Mouse (Mus musculus): ENCODE results near the gene Cars2. TPM values are rescaled to one million over a fixed set of nuclear protein-coding genes. Genes with fewer than 3 reads are reported as not detected.
A peak's percentile ranks its signal among the peaks of the same experiment; 100 is the strongest.
"Not testable (repeated sequence)": the region's sequence is repeated elsewhere in the genome, so short reads cannot be mapped to it uniquely, and the experiment has no call there.

Cars2 gene
- 38.5 and 42.4 TPM in 2 replicates for polyA plus RNA-seq (2012; rRNA removed)

DNA sequence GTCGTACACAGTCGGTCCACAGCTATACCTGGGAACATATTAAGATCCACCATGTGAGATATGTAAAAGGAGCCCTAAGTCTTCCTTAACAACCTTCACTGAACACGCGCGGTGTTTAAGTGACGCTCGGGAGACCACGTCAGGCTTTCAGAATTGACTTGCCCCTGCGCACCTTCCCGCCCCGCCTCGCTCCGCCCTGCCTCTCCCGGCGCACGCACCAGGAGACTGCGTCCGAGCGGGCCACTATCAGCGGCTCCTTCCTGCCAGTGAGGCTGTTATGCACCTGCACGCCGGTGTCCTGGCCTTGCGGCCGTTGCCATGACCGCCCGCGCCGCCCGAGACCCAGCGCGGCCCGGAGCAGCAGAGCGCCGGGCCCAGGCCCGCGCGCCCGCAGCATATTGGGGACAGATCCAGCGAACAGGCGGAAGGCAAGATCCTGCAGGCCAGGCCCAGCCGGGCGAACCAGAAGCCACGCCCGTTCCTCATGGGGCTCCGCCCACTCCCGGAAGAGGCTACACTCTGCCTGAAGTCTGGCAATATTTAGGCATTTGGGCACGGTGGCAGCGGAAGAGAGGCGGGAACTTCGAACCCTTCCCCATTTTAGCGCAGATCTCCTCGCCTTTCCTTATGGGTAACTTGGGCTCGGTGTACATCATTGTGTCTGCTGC, at the start of gene Cars2:
TSS of gene Cars2 (minus strand) at position 503 of the 668 bp plus-strand sequence.
- peak; percentile 89 for DNase-seq (ENCODE audit: low spot score)

DNA sequence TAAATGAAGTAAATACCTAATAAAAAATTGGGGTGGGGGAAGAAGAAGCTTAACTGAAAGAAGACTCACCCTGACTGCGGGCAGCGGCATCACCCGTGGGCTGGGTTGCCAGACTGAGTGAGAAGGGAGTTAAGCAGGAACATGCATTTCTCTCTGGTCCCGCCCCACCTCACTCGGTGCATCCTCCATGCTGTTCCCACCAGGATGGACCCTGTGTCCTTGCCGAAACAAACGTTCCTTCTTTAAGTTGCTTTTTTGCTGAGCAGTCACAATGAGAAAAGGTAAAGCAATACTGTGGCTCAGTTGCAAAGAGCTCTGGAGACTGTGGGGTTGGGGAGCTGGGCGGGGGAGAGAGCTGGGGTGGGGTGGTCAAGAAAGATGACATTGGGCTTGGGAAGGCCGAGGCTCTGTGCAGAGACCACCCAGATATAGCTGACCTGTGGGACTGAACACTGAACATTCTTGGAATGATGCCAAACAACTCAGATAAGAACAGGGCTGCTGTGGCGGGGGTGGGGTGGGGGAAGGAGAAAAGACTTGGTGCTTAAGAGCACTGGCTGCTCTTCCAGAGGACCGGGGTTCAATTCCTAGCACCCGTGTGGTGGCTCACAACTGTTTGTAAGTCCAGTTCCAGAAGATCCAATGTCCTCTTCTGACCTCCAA, 42.8 kb upstream of the Cars2 start:
- DNase-seq (ENCODE audit: low spot score): no peak

DNA sequence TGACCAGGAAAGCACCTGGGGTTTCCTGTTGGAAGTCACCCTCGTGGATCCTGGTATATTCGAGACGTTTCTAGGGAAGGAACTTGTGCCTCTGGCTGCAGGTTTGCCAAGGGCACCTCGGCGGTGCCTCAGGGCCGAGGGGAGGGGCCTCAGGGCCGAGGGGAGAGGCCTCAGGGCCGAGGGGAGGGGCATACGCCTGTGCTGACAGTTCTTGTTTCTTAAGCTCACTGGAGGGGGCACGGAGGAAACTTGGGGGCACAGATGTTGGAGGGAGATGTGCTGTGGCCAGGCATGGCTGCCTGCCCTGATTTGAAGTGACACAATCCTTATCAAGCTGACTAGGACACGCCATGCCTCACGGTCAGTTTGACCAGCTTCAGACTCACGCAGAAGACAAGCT, 41.7 kb upstream of the Cars2 start:
- peak; percentile 10 for DNase-seq (ENCODE audit: low spot score)

DNA sequence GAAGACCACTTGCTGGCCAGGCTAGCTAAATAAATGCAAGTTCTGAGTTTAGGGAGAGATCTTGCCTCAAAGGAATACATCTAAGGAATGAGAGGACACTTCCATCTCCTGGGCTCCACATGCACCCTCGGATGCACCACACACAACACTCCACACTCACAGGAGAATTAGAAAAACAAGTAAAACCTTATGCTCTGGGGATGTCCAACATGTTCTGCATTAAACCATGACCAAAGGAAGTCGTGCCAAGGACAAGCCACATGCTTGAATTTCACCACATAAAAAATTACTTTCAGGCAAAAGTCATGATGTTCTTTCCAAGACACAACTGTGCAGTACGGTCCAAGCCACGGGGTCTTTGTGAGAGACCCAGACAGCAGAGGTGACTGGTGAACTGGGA, 41.3 kb upstream of the Cars2 start:
- no peak for DNase-seq (ENCODE audit: low spot score)

DNA sequence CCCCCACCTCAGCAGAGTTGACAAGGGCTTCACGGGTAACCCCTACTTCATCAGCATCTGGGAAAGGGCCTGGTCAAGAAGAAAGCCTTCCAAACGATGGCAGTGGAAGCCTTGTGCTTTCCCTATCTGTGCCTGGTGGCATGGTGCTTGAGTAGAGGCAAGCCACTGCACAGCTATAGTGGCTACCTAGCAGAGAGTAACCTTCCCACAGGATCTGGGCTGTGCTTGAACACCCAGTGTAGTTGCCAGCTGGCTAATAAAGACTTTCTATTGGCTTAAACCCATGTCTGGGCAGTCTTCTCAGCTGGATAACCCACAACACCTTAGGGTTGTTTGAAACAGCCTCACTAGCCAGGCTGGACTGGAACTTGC, 35.8 kb upstream of the Cars2 start:
- no peak for DNase-seq (ENCODE audit: low spot score)

DNA sequence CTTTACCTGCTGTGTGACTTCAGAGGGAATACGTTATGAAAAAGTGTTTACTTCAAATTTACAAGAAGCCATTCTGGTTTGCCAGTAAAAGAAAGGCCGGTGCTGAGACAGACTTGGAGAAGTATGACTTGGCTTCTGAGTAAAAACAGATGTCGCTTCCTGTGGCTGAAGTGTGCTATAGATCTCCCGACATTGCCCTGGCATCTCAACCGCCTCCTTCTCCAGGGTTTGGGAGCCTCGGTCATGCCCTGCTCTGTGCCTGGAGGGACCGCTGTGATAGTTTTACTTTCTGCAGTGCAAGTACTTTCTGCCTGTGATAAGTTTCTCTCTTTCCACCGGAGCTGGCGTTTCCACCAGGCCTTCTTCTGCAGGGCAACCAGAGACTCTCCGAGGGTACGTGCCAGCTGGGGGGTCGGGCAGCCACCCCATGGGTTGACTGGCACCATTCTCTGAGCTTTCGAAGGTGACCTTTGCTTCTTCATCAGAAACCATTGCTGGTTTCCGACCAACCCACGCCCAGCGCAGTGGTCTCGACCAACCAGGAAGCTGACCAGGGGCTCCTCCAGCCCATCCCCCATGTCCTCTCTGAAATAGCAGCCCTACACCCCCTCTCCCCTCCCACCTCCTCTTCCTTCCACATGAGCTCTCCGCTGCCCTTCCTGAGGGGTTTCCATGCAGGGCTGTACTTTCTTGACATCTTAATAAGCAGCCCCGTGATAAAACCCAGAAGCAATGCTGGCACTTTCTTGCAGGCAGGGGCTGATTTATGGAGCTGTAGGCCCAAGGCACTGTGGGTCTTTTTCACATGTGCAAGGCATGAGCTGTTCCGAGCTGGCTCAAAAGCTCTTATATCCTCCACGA, 35.2 kb upstream of the Cars2 start:
- DNase-seq (ENCODE audit: low spot score): peak; percentile 18

DNA sequence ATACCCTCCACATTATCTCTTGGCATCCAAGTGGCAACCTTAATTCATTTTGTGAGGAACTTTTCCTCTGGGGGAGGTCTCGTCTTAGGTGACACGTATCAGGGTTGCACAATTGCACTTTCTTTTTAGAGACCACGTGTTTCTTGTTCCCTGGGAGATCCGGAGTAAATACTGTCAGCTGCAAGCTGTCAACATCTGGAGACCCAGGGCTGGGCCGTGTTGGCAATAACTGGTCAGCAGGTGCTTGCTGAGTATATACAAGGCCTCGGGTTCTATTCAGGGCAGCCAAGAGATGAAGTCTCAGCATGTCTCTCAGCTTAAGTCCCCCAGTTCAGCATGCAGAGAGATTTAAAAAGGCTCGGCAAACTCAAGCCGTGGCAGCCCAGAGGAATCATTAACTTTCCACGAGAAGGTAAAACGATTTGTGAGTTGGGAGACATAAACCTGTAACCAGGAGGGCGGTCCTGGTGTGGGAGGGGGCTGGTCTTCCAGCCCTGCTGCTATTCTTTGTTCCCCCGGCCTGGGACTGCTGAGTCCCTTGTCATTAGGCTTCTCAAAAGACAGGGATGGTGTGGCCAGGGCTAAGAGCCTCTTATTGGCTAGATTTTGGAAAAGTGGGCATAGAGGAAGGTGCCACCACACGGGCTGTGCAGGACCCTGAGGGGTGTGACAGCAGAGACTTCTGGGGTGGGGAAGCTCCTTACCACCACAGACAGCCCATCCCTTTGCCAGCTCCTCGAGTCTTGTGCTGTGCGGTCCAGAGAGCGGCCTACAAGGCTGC, 25.2 kb upstream of the Cars2 start:
- no peak for DNase-seq (ENCODE audit: low spot score)

DNA sequence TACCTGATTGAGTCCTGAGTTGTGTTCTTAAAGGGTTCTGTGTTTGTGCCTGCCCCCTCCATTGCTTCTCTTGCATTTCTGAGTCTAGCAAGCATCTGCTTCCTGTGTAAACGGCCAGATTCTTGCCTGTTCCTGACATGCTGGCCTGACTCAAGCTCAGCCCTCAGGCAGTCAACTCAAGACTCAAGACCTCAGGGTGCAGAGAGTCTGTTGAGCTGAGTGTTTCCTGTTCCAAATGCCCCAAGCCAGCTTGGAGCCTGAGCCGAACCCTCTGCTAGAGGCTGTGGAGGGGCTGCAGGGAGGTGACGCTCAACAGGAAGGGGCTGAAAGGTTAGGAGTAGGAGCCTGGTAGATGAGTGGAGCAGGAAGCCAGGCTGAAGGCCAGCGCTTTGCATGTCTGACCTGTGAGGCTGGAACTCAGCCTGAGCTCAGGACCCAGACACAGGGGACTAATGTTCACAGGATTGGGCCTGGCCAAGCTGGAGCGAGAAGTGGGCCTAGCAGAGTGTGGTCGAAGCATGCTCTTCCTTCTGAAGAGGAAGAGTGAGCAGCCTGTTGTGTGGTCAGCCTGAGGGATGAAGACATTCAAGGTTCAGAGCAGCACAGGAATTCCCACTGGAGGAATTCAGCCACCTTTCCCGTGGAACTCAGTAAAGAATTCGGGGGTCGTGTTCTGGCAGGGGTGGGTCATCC, 24.5 kb upstream of the Cars2 start:
- no peak for DNase-seq (ENCODE audit: low spot score)

DNA sequence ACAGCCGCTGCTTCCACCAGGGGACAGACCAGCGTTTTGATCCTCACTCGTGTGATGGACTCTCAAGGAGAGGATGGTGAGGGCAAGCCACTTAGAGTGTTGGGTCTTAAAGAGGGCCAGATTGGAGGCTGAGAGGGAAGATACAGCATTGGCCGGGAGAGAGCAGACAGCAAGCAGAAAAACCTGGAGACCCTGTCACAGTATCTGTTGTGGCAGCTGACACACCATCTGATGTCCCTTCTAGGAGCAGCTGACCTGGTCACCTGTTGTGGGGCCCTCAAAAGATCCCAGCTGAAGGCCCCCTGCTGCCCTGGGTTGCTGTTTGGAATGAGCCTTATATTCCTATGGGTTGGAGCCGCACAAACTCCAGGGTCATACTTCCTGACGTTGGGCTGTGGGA, 21.8 kb upstream of the Cars2 start:
- no peak for DNase-seq (ENCODE audit: low spot score)

DNA sequence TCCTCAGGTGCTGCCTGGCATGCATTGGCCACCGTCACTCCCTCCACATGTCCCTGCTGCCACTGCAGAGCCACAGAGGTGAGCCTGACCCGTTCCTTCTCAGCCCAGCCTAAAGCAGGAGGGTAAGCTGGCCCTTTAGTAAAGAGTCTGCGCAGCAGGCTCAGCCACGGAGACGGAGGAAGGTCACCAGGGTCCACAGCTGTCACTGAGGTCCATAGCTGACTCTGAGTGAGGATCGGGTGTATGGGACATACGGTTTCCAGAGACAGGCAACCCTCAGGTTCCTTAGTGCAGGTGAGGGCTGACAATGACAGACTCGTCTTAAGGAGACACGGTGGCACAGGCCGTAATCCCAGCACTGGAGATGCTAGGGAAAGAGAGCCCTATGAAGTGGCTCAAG, 21.4 kb upstream of the Cars2 start:
- no peak for DNase-seq (ENCODE audit: low spot score)

DNA sequence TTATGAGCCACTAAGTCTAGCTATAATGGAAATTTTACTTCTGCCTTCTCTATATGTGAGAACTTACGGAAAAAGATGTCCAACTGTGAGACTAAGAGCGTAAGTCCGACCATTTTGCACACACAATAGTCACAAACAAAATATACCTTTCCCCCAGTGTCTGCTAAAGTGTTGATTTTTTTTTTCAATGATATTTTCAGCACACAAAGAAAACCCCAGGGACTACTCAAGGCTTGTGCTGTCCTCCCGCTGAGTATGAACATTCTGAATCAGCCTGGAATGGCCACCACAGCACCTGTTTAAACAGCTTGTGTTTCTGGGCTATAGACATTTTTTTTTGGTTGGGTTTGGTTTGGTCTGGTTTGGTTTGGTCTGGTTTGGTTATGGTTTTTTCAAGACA, 20.2 kb upstream of the Cars2 start:
- DNase-seq (ENCODE audit: low spot score): no peak

DNA sequence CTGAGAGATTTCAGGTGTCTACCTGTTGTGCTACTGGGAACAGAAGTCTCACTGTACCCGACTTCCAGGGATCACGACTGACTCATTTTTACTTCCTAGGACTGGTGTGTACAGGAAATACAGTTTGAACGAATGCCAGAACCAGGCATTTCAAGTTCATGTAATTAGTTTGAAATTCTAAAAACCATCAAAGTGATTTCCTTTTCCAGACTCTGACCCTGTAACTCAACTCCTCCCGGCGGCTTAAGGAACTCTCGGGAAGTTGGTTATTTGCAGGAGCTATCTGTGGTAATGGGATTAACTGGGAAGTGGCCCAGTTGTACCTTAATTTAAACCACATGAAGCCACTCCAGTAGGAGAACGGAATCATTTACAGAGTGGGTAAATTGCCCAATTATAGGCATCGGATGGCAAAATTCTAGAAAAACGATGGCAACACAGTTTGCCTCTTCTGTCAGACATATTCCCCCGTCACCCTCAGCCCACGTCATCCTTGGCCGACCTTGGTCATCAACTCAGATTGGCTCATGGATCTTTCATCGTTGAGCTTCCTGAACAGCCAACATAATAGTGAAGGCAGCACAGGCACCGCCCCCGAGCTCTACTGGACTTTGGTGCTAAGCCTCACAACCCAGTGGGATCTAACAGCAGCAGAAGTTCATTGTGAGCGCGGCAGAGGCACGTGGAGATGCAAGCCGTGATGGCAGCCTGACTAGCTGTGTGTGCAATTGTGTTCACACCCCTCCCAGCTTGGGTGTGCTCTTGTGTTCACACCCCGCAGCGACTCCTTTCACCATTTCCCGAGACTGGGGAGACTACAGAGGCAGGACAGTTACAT, 18.9 kb upstream of the Cars2 start:
- DNase-seq (ENCODE audit: low spot score): no peak

DNA sequence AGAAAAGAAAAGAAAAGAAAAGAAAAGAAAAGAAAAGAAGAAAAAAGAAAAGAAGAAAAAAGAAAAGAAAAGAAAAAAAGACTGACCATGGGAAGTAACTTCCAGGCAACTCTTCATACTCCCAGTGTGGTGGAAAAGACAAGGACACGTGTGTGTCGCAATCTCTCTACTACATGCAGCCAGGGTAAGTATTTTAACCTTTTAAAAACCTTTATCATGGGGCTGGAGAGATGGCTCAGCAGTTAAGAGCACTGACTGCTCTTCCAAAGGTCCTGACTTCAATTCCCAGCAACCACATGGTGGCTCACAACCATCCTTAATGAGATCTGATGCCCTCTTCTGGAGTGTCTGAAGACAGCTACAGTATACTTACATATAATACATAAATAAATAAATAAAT, 17.6 kb upstream of the Cars2 start:
- not testable (repeated sequence) for DNase-seq (ENCODE audit: low spot score)

DNA sequence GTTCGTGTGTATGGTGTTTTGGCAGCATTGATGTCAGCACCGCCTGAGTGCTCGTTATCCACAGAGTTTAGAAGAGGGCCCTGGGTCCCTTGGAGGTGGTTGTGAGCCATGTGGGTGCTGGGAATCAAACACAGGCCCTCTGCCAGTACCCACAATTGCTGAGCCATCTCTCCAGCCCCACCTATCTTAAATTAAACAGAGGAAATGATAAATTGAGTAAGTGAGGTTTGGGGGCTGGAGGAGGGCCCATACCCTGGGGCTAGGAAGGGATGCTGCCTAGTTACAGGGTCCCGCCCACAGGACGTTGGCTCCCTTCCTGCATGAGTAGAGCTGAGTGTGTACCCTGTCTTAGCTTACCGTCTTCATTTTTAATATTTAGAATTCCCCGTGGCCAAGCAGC, 14.1 kb upstream of the Cars2 start:
- DNase-seq (ENCODE audit: low spot score): no peak

DNA sequence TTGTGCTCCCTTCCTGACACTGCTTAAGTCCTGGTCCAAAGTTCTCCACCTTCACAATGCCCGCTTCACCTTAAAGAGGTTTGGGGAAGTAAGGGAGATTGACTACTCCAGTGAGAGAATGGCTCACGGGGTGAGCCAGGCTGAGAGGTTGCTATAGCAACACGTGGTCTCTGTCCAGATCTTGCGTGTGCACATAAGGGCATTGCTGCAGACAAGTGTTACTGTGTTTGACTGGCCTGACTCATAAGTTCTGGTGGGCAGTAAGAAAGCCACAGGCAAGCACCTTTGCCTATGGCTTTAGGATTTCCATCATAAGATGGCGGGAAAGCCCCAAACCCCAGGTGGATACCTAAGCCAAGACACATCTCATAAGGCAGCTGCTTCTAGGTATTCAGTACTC, 13.7 kb upstream of the Cars2 start:
- no peak for DNase-seq (ENCODE audit: low spot score)

DNA sequence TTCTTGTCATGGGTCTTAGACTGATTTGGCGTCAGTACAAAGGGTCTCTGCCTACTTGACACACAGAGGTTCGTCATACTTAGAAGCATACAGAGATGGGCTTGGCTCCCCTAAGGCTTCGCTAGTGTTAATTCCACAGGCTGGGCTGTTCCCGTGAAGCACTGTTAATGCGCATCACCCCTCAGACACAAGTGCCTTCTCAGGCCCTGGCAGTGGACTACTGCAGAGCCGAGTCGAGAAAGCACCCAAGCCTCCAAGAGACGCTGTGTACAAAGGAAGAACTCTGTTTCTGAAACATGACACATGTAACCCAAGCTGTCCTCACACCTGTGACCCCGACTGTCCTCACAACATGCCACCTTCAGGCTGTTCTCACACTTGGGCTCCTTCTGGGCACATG, 9.6 kb upstream of the Cars2 start:
- DNase-seq (ENCODE audit: low spot score): no peak

DNA sequence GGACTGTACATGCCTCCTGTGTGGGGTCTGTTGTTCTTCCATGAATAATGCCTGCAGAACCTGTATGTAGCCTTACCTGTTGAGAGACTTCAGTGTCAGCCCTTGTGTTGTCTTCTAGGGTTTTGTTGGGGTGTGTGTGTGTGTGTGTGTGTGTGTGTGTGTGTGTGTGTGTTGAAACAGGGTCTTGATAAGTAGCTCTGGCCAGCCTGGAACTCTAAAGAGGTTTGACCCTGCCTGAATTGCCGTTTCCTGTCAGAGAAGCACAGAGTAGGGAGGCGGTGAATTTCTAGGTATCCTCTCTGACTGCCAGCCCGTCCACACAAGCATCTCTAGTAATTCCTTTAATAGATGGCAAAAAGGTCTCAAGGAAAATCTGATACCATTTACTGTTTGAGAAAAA, 8.9 kb upstream of the Cars2 start:
- DNase-seq (ENCODE audit: low spot score): no peak

DNA sequence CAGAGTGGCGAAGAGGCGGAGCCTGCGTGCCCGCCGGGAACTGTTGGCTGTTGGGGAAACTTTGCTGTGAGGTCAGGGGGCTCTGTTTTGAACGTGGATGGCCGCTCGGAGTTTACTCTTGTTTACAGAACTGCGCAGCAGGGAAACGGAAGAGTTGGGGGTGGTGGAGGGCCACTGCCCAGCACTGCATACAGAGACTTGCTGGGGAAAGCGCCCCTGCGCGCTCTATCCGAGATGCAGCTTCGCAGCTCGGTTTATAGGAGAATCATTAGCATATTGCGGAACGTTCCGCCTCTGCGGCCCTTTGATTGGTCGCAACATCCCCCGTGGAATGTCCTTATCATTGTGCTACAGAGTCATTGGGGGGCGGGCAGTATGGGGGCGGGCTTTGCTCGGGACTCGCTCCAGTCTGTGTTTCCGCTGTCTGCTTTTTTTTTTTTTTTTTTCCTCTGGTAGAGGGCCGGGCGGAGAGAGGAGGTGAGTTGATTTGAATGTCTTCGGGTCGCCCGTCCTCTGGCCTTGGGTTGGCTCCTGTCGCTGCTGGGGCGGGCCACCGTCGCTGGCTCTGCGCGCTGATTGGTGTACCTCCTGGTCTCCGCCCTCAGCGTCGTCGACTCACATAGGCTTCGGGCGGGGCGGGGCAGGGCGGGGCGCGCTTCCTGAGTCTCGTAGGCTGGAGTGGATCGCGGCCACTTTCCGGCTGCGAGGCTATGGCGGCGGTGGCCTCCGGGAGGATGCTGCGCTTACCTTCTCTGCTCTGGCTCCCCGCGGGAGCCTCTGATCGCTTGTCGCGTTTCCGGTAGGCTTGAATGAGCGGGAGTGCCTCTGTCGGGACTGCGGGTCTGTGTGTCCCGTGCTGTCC, 7.4 kb upstream of the Cars2 start:
- DNase-seq (ENCODE audit: low spot score): peak; percentile 98

DNA sequence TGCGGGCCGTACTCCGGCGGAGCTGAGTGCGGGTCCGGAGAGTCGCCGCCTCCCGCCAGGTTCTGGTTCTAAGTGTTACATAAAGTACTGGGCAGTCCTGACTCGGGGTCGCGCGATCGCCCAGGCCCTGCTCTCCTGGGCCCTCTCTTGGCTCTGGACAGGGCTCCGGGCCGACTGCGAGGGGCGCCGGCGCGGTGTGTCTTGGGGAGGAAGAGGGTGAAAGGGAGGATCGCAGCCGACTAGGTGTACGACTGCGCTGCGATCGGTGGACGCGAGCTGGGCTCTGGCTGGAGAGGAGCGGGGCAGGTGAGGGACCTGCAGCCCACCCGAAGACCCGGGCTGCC, 6.8 kb upstream of the Cars2 start:
- no peak for DNase-seq (ENCODE audit: low spot score)

Data from urinary bladder, adult 2 months (tissue).